Mouse (Mus musculus) lung, postnatal 10 days (tissue): ENCODE results near the gene Hmgxb4.
"Not testable (repeated sequence)": the region's sequence is repeated elsewhere in the genome, so short reads cannot be mapped to it uniquely, and the experiment has no call there.

ENCODE experiments used
- DNase-seq: peaks from one replicate; pipeline ENCODE4 v3.0.0; 2021

Hmgxb4 gene

DNA sequence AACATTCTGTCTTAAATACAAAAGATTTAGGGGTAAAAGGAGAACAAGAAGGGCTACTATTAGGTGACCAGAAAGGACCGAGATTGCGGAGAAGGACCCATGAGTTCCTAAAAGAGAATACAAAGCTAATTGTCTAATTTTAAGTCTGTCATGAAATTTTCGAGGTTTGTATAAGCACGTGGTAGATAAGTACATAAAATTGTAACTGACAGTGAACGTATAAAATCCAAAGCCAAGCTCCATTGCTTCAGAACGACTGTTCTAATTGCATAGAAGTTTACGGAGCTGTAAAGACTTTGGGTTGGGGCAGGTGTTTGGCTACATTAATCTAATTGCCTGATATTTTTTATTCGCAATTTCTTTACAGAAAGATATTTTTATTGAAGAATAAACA lies at the start of gene Hmgxb4:
Gene Hmgxb4 (plus strand): TSS at position 276 of the 394 bp plus-strand sequence.
- DNase-seq: no peak

DNA sequence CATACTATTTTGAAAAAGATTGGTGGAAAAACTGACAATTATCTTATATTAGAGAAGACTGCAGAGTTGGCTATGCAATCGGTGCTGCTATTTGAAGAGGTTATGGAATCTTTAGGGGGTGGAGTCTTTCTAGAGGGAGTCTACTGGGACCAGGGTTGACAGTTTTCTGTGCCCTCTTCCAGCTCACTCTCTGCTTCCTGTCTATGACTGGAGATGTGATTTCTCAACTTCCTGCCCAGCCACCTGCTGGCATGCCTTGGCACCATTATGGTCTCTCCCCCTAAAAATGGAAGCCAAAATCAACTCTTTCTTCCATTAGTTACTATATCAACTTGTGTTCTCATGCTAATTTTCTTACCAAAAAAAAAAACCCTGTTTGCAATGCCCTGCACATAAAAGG lies 43.7 kb upstream of the Hmgxb4 start:
- no peak for DNase-seq

DNA sequence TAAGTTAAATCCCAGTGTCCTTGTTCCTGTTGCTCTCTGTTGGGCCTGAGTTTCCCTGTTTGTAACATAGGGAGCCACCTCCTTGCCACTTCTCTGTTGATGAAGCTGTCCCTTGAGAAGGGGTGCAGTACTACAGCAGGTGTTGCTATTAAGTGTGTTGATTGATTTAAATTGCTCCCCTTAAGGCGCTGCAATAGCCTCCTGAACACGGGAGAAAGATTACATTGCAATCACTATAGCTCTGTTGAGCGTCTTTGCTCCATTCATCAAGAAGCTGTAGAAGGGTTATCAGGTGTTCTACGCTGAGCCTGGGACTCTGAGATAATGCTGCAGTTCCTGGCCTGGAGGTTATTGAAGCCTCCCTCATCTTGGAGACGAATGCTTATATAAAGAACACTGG lies 29.2 kb upstream of the Hmgxb4 start:
- no peak for DNase-seq

DNA sequence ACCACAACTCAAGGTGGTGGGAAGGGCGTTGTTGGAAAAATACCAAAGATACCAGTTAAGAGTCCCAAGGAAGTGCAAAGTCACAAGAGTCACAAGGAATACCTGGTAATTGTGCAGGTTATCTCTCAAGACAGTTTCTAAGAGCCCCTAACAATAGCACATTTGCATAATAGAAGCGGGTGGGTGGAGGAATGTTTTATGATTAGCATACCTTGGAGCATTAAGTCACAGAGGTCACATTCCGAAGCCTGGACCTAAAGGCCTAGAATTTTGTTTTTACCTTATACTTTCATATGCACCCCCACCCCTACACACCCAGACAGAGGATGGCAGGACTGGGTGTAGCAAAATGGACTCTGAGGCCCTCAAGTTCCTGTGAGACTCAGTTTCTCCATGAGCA lies 22.9 kb upstream of the Hmgxb4 start:
- not testable (repeated sequence) for DNase-seq

DNA sequence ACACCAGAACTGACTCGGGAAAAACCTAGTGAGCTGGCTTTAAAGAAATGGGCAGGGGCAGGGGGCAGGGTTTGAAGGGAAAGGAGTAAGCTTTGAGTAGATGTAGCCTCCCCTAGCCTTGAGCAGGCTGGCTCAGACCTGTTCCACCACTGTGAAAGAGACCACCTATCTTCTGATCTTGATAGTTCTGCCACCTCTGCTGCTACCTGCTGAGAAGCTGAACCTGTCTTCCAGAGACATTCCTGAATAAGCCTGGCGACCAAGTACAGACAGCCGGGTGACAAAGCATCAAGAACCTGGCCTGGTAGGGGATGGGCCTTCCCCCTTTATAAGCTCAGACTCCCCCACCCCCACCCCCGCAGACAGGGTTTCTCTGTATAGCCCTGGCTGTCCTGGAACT lies 21.5 kb upstream of the Hmgxb4 start:
- no peak for DNase-seq

DNA sequence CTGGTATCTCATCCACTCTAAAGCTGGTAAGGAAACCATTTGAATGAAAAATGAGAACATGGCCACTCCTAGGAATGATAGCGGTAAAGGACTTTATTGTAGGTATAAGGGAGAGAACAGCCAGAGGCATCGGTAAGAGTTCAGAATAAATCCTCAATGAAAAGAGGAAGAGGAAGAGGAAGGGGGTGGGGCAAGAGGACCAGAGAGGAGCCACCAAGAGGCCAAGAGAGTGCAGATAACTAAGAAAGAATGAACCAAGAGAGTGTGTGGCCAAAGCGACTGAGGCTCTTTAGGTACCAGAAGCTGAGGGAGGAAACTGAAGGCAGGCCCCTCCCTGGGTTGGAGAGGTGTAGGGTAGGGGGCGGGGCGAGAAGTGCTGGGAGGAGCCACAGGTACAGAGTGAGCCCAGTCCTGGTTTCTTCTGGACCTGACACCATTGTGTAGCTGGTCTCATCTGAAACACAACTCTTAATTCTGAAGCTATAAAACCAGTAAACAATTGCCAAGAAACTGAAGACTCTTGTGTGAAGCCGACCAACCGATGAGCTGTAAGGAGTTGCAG lies 20.8 kb upstream of the Hmgxb4 start:
- no peak for DNase-seq

DNA sequence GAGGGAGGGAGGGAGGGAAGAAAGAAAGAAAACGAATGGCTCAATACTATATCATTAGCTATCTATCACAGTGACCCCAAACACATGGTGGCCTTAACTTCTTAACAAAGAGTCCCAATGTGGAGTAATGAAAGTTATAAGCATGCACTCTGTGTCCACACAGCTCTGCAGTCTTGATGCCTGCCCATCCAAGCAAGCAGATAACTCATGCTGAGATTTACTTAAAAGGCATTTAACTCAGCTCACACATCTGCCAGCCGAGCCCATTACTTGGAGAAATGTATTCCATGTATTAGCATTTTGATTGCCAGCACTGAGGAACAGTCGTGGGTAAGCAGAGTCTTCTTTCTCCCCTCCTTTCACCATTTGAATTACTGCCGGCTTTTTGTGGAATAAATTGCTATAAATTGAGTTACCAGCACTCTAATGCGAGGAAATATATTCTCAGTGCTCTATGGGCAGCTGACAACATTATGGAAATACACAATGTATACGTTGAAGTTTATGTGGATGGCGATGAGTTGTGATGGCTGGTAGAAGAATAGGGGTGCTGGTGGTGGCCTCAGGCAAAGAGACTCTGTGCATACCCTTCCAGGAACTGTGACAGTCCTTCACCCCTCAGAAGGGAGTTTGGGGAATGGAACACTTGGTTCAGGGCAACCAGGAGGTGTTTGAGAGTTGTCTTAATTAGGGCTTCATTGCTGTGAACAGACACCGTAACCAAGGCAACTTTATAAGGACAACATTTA lies 19.9 kb upstream of the Hmgxb4 start:
- no peak for DNase-seq

DNA sequence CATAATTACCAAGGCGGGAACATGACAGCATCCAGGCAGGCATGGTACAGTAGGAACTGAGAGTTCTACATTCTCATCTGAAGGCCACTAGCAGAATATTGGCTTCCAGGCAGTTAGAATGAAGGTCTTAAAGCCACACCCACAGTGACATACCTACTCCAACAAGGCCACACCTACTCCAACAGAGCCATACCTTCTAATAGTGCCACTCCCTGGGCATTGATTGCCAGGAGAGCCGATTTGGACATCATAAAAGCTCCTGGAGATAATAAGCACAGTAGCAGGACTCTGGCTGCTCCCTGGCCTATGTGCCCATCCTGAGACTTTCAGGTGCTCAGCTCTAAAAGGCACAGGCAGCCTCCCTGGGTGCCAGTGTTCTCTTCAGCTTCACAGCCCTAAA lies 19.3 kb upstream of the Hmgxb4 start:
- no peak for DNase-seq

DNA sequence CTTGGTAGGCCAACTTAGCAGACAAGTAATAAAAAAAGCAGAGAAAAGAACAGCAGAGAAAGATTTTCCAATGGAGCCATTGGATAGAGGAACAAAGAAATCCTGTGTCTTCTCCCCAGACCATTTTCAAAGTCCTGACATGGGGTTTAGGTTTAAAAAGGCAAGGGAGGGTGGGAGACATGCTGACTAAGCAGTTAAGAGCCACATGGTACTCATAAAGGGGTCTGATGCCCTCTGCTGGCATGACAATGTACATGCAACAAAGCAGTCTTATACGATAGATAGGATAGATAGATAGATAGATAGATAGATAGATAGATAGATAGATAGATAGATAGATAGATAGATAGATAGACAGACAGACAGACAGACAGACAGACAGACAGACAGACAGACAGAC lies 15.7 kb upstream of the Hmgxb4 start:
- no peak for DNase-seq

DNA sequence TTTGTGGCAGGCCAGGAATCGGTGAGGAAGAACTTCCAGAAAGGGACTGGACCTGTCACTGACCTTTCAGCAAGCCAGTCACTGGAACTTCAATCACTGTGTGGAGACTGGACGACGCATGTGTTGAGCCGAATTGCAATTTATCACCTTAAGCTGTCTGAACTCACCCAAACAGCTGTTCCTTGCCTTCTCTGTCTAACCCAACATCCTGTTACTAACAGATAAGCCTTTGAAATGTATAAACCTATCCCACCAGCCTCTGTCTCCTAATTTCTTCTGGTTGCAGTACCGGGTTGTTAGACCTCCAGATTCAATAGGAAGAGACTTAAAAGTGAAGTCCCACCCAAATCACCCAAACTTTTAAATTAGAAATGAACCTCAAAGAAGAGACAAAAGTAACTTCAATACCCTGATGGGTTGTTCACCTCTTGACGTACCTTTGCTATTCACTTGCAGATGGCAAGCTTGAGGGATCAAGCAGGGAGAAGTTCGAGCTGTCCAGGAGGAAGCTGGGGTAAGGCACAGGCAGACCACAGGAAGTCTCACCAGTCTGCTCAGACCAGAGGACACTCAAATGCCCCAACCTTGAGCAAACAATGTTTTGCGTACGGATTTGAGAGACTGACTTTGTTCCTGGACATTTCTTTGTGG lies 13.0 kb upstream of the Hmgxb4 start:
- no peak for DNase-seq

DNA sequence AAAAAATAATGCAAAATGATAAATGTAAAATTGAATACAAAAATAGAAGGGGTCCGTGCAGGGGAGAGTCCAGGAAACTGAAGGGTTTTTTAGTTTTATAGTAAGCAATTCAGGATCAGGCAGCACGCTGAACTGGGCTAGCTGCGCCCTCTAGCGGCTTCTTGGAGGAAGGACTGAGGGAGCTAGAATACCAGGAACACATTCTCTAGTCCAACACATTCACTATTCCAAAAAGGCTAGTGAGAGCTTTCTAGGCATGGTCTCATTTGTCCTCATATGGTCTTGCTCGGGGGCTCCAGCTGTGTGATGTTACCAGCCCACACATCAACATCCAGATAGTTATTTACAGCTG lies 12.5 kb upstream of the Hmgxb4 start:
- peak; percentile 64 for DNase-seq

DNA sequence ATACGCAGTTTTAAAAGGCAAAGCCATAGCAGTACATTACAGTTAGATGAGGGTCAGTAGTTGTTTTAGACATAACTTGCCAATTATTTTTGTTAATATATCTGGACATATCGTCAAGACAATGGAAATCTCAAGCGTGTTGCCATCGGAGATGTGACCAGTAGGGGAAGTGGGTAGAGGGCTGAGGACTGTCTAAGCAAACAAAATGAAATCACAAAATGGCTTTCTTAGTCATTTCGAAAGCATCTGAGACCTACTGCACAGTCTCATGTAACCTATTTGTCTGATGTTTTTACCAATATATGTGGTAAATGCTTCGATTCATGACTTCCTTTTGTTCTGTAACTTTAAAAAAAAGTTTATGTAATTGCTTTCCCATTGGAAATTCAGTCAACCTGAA lies 11.3 kb upstream of the Hmgxb4 start:
- DNase-seq: no peak

DNA sequence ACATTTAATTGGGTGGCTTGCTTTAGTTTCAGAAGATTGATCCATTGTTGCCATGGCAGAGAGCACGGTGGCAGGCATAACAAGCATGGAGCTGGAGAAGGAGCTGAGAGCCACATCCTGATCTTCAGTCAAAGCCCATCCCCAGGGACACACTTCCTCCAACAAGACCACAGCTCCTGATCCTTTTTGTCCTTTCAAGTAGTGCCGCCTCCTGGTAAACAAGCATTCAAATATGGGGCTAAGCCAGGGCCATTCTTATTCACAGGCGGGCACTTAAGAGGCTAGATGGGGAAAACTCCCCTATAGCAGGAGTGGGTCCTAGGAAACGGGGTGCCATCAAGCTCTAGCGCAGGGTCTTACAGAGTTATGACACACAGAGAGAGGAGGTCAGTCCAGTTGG lies 5.7 kb upstream of the Hmgxb4 start:
- no peak for DNase-seq

DNA sequence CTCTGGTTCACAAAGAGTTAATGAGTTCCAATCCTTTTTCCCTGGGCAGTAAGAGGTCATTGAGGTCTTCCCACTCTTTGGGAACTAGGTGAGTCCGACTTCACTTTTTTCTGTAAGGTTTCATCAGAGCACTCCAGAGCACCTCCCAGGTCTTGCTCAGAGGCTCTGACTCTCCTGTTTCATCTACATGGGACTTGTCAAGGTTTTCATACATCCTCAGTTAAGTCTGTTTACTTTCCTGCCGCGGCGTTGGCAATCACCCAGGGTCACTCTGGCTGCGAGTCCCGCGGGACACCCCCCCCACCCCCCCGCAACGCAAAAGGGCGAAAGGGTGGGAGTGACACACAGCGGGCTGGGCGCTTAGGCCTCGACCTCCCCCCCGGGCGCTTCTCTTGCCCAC lies 3.1 kb upstream of the Hmgxb4 start:
- DNase-seq: peak; percentile 53

DNA sequence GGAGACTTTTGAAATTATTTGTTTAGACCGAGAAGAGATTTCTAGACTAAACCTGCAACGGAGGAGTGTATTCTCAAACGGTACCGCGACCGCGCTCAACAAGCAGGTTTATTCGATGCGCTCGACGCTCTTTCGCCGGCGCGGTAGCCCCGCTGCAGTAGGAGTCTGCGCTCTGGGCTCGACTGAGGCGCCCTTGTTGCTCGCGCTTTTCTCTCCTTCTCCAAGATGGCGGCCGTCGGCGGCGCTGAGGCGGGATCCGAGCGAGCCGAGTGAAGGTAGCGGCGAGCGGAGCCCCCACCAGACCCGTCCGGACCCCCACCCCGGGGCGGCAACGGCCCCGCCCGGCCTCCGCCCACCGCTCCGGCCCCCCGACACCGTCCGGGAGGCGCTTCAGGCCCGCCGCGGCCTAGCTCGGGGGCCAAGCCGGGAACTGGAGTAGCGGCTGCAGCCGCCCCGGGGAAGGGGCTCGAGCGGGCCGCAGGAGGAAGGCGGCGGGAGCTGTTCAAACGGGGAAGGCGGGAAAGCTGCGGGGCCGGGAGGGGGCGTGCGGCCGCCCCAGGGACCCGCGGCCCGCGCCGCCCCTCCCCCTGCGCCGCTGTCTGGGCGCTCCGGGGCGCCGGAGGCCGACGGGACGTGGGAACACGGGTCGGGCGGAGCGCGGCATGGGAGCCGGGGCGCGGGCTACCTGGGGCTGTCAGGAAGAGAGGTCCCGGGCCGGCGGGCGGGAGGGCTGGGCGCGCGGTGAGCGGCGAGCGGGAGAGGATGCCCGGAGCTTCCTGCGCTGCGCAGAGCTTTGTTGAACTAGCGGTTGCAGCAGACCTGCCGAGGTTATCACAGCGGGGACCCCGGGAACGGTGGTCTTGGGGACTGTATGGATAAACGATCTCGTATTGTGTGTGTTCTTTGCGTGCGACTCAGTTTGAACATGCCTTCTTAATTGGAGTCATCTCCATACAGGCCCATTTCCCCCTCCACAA lies 607 bp downstream of the Hmgxb4 start:
- peak; percentile 89 for DNase-seq

DNA sequence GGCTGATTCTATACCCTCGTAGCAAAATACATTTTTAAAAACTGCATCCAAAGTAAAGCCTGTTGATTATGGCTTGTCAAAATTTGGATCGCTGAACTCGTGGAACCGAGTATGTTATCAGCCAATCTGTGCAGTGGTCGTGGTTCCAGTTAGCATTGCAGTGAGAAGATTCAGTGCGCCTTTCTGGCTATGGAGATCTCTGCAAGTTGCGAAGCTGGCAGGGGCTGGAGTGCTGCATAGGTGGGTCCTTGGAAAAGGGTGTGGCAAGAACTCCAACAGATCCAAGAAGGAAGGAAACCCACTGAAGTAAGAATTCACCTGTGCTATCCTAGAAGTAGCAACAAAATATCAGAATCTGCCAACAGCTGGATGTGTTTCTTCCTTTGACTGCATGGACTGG lies 1.4 kb downstream of the Hmgxb4 start:
- DNase-seq: no peak

DNA sequence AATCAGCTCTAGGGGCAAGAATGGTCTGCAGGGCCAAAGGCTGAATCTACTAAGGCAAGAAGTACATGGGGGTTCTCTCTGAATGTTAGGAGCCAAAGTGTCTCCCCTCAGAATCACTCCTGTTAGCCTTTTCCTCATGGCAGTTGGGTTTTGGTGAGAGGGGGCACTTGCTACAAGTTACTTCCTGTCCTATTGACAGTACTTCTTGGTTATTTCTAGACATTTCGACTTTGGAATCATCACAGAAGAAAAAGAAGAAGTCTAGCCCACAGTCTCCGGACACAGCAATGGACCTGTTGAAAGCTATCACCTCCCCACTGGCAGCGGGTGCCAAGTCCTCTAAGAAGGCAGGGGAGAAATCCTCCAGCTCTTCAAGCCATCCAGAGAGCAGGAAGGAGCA lies 7.3 kb downstream of the Hmgxb4 start:
- DNase-seq: no peak

DNA sequence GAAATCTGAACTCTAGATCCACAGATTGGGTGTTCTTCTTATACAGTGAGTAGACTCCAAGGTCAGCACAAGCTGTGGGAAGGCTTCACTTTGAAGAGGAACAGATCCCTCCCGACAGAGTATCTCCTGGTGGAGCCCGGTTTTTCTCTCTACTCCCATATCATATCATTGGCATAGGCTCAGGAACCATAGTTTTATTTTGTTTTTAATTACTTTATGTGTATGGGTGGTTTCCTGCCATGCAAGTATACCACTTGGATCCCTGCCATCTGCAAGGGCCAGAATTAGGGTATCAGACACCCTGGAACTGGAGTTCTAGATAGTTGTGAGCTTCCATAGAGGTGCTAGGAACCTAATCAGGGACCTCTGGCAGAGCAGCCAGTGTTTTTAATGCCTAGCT lies 15.7 kb downstream of the Hmgxb4 start:
- no peak for DNase-seq

DNA sequence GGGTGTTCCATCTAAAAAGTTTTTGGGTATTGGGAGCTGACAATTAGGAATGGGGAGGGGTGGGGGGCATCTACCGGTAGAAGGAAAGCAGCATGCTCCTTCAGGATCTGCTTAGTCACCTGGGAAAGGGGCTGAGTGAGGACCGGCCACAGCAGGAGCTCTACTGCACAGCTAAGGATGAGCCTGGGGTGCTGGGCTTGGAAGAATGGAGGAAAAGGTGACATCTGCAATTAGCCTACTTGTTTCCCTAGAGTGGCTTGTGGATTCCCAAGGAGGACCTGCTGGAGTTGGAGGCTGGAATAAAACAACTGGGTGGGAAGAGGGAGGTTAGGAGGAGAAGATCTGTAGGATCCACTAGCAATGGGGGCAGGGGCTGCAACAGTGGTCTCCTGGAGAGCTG lies 20.4 kb downstream of the Hmgxb4 start:
- DNase-seq: no peak

DNA sequence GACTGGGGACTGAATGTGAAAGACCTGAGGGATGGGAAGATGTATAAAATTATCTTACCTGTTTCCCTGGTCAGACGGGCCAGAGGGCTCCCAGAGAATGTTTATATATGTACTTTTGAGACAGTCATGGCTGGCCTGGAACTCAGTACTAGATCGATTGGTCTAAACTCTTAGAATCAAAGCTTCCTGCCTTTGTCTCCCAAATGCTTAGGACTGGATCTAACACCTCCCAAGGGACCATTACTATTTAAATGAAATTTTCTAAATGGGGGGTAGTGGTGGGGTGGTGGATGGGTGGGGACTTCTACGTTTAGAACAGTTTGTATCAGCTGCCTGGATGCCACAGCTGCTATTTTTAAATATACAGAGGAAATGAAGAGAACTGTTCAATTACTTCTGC lies 20.8 kb downstream of the Hmgxb4 start:
- DNase-seq: no peak

DNA sequence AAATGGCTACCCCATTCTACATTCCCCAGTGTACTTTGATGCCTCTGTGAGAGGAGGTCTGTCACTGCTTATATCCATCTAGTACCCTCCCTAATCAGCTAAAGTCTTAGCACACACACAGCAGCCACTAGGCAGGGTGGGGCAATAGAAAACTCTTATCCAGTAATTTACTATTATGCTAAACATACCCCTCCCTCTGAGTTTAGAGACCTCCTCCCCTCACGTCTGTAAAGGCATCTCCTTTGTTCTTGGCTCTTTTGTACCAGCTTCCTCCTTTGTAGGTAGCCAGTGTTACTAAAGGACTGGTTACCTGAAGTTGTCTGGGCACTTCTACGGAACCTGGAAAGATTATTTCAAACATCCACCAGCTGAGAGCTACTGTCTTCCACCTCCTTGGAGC lies 22.8 kb downstream of the Hmgxb4 start:
- DNase-seq: no peak

DNA sequence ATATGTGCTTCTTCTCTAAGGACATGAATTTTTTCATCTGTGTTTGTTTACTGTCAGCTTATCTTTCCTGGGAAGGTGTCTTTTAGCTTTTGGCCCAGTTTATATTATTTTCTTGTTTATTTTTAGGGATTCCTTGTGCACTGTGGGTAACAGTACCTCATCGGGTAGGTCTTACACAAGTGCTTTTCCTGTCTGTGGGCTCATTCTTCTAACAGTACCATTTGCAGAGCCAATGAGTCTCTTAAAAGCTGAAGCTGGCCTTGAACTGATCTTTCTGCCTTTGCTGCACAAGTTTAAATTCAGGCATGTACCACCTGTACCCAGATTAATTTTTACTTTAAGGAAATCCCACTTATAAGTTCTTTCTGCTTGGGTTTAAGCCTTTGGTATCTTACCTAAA lies 23.3 kb downstream of the Hmgxb4 start:
- no peak for DNase-seq

DNA sequence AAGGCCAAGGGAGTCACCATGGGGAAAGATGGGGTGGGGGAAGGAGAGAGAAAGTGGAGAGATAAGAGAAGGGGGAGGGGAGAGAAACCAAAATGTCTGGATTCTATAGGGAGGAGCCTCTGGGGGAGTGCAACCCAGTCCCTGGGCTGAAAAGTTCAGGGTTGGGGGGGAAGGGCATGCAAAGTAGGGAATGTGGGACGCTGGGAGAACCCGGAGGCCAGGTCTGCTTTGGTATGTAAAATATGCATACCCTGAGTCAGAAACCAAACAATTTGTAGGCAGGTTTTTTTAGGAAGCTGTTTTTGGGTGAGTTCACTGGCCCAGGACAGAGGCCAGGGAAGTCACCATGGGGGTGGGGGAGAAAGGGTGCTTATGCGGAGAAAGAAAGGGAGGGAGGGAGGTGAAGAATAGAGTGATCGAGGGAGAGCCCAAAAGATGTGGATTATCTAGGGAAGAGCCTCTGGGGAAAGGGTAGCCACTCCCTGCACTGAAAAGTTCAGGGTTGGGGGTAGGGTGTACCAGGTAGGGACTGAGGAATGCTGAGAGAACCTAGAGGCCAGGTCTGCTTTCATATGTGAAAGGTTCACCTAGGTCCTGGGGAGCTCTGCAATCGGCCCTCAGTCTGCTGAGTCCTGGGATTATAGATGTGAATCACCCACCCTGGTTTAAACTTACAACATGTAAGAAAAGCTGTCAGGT lies 25.3 kb downstream of the Hmgxb4 start:
- DNase-seq: peak; percentile 16
